ENCODE assay signal across 21 mouse cellular contexts in the genomic region with DNA sequence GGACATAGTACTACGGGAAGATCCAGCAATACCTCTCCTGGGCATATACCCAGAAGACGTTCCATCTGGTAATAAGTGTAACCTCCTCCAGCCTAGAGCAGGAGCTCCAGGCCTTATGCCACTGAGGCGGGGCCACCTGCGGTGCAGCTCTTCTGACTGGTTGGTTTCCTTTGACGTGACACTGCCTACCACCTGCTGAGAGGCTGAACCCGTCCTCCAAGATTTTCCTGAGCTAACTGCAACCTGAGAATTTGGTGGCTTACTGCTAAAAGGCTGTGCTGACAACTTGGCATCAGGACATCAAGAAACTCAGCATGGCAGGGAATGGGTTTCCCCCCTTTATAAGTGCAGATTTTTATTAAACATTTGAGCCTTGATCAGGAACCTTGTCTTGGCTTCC. TPM values are rescaled to one million over a fixed set of nuclear protein-coding genes. Genes with fewer than 3 reads are reported as not detected.
DNase-seq lines count a peak whose midpoint lies in the region; TF ChIP-seq lines count a peak whose summit lies in the region.
"Had no signal": no experiment of that assay in that cellular context is flagged by ENCODE, and none has a peak within 500 bp of the region (broad histone marks: within the 10 kb centered on the region; RNA-seq: fewer than 3 reads in every experiment).

No protein-coding gene starts in this region.

- WGBS in thymus, adult 2 months, result 81% methylated on average over 6 of the region's 6 CpGs

- H3K9me3 ChIP-seq in ES-E14 (ENCODE audit: control insufficient read depth, insufficient read depth, low read depth, low read length), result no peaks in the 10 kb centered on the region
- H3K9me3 ChIP-seq: embryonic facial prominence, embryonic 10.5 days; embryonic facial prominence, embryonic 12.5 days; forebrain, embryonic 13.5 days; forebrain, embryonic 15.5 days had no signal

- in situ Hi-C loops in ES-E14 (cut with MboI; ENCODE audit: low sequenced_read_pairs in 2 of 2, unreplicated experiment in 2 of 2), result no loop called here

- no peak for TF ChIP-seq POLR2A in thymus, adult 2 months (IDR thresholded peaks at IDR 0.05; ENCODE audit: control insufficient read depth, extremely low read depth, insufficient read depth, low read length, poor library complexity)

- H3K4me1 ChIP-seq in thymus, adult 2 months (replicated peaks; ENCODE audit: control insufficient read depth, insufficient read depth, low read length), result no peaks in the 10 kb centered on the region
- 0 out of 4 replicates have a peak, but pooled peaks cover 0 to 4% of the 10 kb centered on the region in 2 experiments for H3K4me1 ChIP-seq in ES-E14 (ENCODE audit: control insufficient read depth in 2 of 2, insufficient read depth in 2 of 2, low read length in 2 of 2, poor library complexity in 1 of 2)

- H3K27ac ChIP-seq in thymus, adult 2 months (ENCODE audit: control insufficient read depth, insufficient read depth, low read length), result no peak overlapping the region
- no peak overlapping the region for H3K27ac ChIP-seq in ES-E14 (ENCODE audit: insufficient read depth, low read depth, low read length, poor library complexity, severe bottlenecking)
- H3K27ac ChIP-seq: embryonic facial prominence, embryonic 10.5 days; embryonic facial prominence, embryonic 12.5 days; forebrain, embryonic 13.5 days; forebrain, embryonic 15.5 days had no signal

- no peak overlapping the region for H3K4me3 ChIP-seq in thymus, adult 2 months (ENCODE audit: control insufficient read depth, insufficient read depth, low read length)
- H3K4me3 ChIP-seq in ES-E14 (ENCODE audit: insufficient read depth in 1 of 2, low read depth in 1 of 2, low read length in 2 of 2, poor library complexity in 1 of 2, severe bottlenecking in 1 of 2), result no peak overlapping the region
- H3K4me3 ChIP-seq: embryonic facial prominence, embryonic 10.5 days; embryonic facial prominence, embryonic 12.5 days; forebrain, embryonic 13.5 days; forebrain, embryonic 15.5 days had no signal

- H3K27me3 ChIP-seq in thymus, adult 2 months (ENCODE audit: control insufficient read depth, insufficient read depth, low read length), result no peaks in the 10 kb centered on the region; the same call in 1 of the 2 replicates
- H3K27me3 ChIP-seq: embryonic facial prominence, embryonic 12.5 days had no signal

- H3K9ac ChIP-seq in ES-E14 (ENCODE audit: insufficient read depth, low read depth, low read length, poor library complexity, severe bottlenecking), result no peak overlapping the region
- H3K9ac ChIP-seq: embryonic facial prominence, embryonic 12.5 days; forebrain, embryonic 13.5 days; forebrain, embryonic 15.5 days; forebrain, postnatal 0 days had no signal

- peak; percentile 9 for DNase-seq in thymus, postnatal 14 days
- no peak for DNase-seq in thymus, adult 2 months
- DNase-seq in ES-CJ7 (ENCODE audit: low read depth, low spot score) (peak; percentile 50), ES-E14 (ENCODE audit: low read depth, low spot score) (peak; percentile 17), ZHBTc4 (ENCODE audit: low read depth, low spot score) (peak; percentile 69)
- DNase-seq in cerebellum, adult 18-20 months, result no peak
- DNase-seq in gastrocnemius, postnatal 25 days, result no peak
- DNase-seq: adrenal gland, adult 2 months; adrenal gland, postnatal 10 days; adrenal gland, postnatal 25 days; cerebellum, adult 11 months; cerebellum, adult 2 months; cerebellum, adult 9-10 months; cerebellum, postnatal 10 days; cerebellum, postnatal 25 days; forebrain, postnatal 0 days had no signal

- TF ChIP-seq CTCF in thymus, adult 2 months (IDR thresholded peaks at IDR 0.05; ENCODE audit: borderline replicate concordance, control insufficient read depth, extremely low read depth, insufficient read depth, low read length, poor library complexity), result no peak

- H3K36me3 ChIP-seq in thymus, adult 2 months (ENCODE audit: control insufficient read depth, insufficient read depth, low read length), result no peaks in the 10 kb centered on the region
- no peaks in the 10 kb centered on the region for H3K36me3 ChIP-seq in ES-E14 (ENCODE audit: control insufficient read depth, insufficient read depth, low read length, poor library complexity, severe bottlenecking)
- H3K36me3 ChIP-seq: embryonic facial prominence, embryonic 10.5 days; embryonic facial prominence, embryonic 12.5 days; forebrain, embryonic 15.5 days had no signal

TF ChIP-seq in ES-E14, 5 proteins besides CTCF, POLR2A, EP300 and RAD21:
- no peak for TF ChIP-seq MAFK (IDR thresholded peaks at IDR 0.05; ENCODE audit: insufficient read depth, low read depth, low read length)
- TF ChIP-seq ZC3H11A (IDR thresholded peaks at IDR 0.05; ENCODE audit: borderline replicate concordance, low read depth, low read length), result no peak
- TF ChIP-seq CHD2 (IDR thresholded peaks at IDR 0.05; ENCODE audit: low read depth, low read length), result no peak
- no peak for TF ChIP-seq HCFC1 (IDR thresholded peaks at IDR 0.05; ENCODE audit: borderline replicate concordance, insufficient read depth, low read length)
- TF ChIP-seq ZNF384 (IDR thresholded peaks at IDR 0.05; ENCODE audit: low read depth, low read length), result no peak

RNA-seq across cellular contexts. Expression of a gene that starts 3.8 kb away (rescaled TPM):
- polyA plus RNA-seq in thymus, adult 2 months (2012; rRNA removed), result 9.5 and 10.7 TPM in 2 replicates
- 1.1 and 4.9 TPM in 2 replicates for total RNA-seq in ES-E14 (2012; rRNA removed)
- 10 to 100 TPM; 32.4 to 36.4 TPM for total RNA-seq in gastrocnemius, postnatal 25 days (2021)
- total RNA-seq: MEL had no signal

RNA-seq across cellular contexts. Expression of a gene that starts 39.5 kb away (rescaled TPM):
- polyA plus RNA-seq in thymus, adult 2 months (2012; rRNA removed), result 0.10 and 0.38 TPM in 2 replicates
- total RNA-seq in ES-E14 (2012; rRNA removed), result 0.04 and 0.16 TPM in 2 replicates
- total RNA-seq in gastrocnemius, postnatal 25 days (2021), result 10 to 100 TPM; 54.4 to 93.4 TPM
- total RNA-seq: adrenal gland, postnatal 25 days; forebrain, postnatal 0 days; MEL had no signal
- polyA plus RNA-seq: forebrain, embryonic 13.5 days; forebrain, embryonic 15.5 days; forebrain, postnatal 0 days had no signal

RNA-seq across cellular contexts. Expression of a gene that starts 48.0 kb away (rescaled TPM):
- 45.7 and 51.4 TPM in 2 replicates for polyA plus RNA-seq in thymus, adult 2 months (2012; rRNA removed)
- 45.2 and 64.2 TPM in 2 replicates for total RNA-seq in ES-E14 (2012; rRNA removed)
- 10 to 100 TPM; 10.8 to 11.4 TPM for total RNA-seq in gastrocnemius, postnatal 25 days (2021)

Comparison
In these comparisons a context has a peak if more than half of its experiments do, and no peak if none do; other contexts are left out.
1. DNase-seq: peak in thymus, postnatal 14 days (single experiment), ES-CJ7 (single experiment), ES-E14 (single experiment) and ZHBTc4 (single experiment); none in thymus, adult 2 months (single experiment), cerebellum, adult 18-20 months (0 of 2) and gastrocnemius, postnatal 25 days (single experiment).
2. RNA of a gene that starts 39.5 kb away (total RNA-seq): 54.4 to 93.4 TPM in gastrocnemius, postnatal 25 days; 0.04 to 0.16 TPM in ES-E14; every median in the first group is over 10 times any median in the second.